Mouse (Mus musculus) kidney, adult 9 months (tissue): ENCODE measurements around the gene Cmtm4.
A peak's percentile ranks its signal among the peaks of the same experiment; 100 is the strongest.
"Not testable (repeated sequence)": the region's sequence is repeated elsewhere in the genome, so short reads cannot be mapped to it uniquely, and the experiment has no call there.

ENCODE experiments used
- DNase-seq: peaks from one replicate; pipeline ENCODE4 v3.0.0; 2022

Cmtm4 gene

GRCm38 (mm10) chr8:104333786-104334185, 61.8 kb downstream of the Cmtm4 start:
- DNase-seq = no peak

GRCm38 (mm10) chr8:104332665-104333631, 62.7 kb downstream of the Cmtm4 start:
- DNase-seq = no peak

- DNase-seq = not testable (repeated sequence)
These were observed 73.7 kb downstream of the Cmtm4 start, which contains the start of gene Cmtm2b for GRCm38 (mm10) chr8:104321930-104322329. TSS of gene Cmtm2b (plus strand) at chr8:104322230.

GRCm38 (mm10) chr8:104321267-104321666, 74.3 kb downstream of the Cmtm4 start, which contains the start of gene Gm11020:
TSS of gene Gm11020 (plus strand) at chr8:104321567.
- not testable (repeated sequence) for DNase-seq

- DNase-seq = peak; percentile 35
These were observed 82.3 kb downstream of the Cmtm4 start for GRCm38 (mm10) chr8:104313311-104313710.

GRCm38 (mm10) chr8:104312023-104312422, 83.6 kb downstream of the Cmtm4 start:
- DNase-seq = not testable (repeated sequence)

GRCm38 (mm10) chr8:104309441-104310155, 86.0 kb downstream of the Cmtm4 start, which contains the start of the genes Gm45711 and Cmtm1:
TSS of gene Gm45711 (minus strand) at chr8:104310081.
TSS of gene Cmtm1 (minus strand) at chr8:104310145.
- peak; percentile 9 for DNase-seq

GRCm38 (mm10) chr8:104308341-104308740, 87.3 kb downstream of the Cmtm4 start:
- DNase-seq = not testable (repeated sequence)

GRCm38 (mm10) chr8:104304962-104305361, 90.6 kb downstream of the Cmtm4 start:
- no peak for DNase-seq

- not testable (repeated sequence) for DNase-seq
These were observed 93.1 kb downstream of the Cmtm4 start for GRCm38 (mm10) chr8:104302536-104302935.

- DNase-seq = not testable (repeated sequence)
These were observed 94.0 kb downstream of the Cmtm4 start for GRCm38 (mm10) chr8:104301577-104301976.
